Comparison of ENCODE assay signal across 25 mouse cellular contexts in the genomic region with DNA sequence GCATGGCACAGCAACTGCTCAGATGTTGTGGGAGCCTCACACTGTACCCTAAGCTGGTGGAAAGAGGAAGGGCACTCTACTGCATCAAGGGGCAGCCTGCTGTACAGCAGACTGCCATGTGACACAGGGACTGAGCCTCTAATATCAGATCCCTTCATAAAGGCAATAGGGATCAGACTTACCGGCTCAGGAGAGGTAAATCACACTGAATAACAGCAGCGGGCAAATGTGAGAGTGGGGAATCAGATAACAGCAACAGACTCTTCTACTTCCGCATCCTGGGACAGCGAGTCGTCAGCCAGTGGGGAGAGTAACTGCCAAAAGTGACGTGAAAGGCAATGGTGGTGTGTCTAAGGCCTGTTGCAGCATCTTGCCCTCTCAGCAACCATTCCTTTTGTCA.
DNase-seq lines count a peak whose midpoint lies in the region; ATAC-seq lines count a peak whose summit lies in the region.
"Had no signal": no experiment of that assay in that cellular context is flagged by ENCODE, and none has a peak within 500 bp of the region (broad histone marks: within the 10 kb centered on the region; RNA-seq: fewer than 3 reads in every experiment).

No protein-coding gene starts in this region.

- WGBS in midbrain, embryonic 11.5 days, result 88% methylated on average over 6 of the region's 6 CpGs
- 80% methylated on average over 6 of the region's 6 CpGs for WGBS in midbrain, embryonic 13.5 days
- WGBS in forebrain, embryonic 11.5 days, result 83% methylated on average over 6 of the region's 6 CpGs

- H3K27me3 ChIP-seq in midbrain, embryonic 11.5 days (ENCODE audit: control insufficient read depth, insufficient read depth, low read length), result no peaks in the 10 kb centered on the region
- H3K27me3 ChIP-seq in midbrain, embryonic 13.5 days, result no peaks in the 10 kb centered on the region
- H3K27me3 ChIP-seq in forebrain, embryonic 11.5 days (ENCODE audit: control insufficient read depth, insufficient read depth, low read length), result no peaks in the 10 kb centered on the region
- H3K27me3 ChIP-seq: embryonic facial prominence, embryonic 12.5 days; embryonic facial prominence, embryonic 15.5 days; forebrain, embryonic 12.5 days; forebrain, embryonic 15.5 days; heart, embryonic 13.5 days had no signal

- no peak overlapping the region for H3K9ac ChIP-seq in midbrain, embryonic 11.5 days (ENCODE audit: low read length)
- H3K9ac ChIP-seq in midbrain, embryonic 13.5 days (replicated peaks), result no peak overlapping the region
- H3K9ac ChIP-seq in forebrain, embryonic 11.5 days (ENCODE audit: low read length), result no peak overlapping the region
- H3K9ac ChIP-seq: embryonic facial prominence, embryonic 12.5 days; embryonic facial prominence, embryonic 15.5 days; forebrain, embryonic 12.5 days; forebrain, embryonic 15.5 days; heart, embryonic 13.5 days; hindbrain, embryonic 14.5 days had no signal

- no peak overlapping the region for H3K4me3 ChIP-seq in midbrain, embryonic 11.5 days (ENCODE audit: low read depth, low read length)
- H3K4me3 ChIP-seq in midbrain, embryonic 13.5 days (replicated peaks), result no peak overlapping the region
- no peak overlapping the region for H3K4me3 ChIP-seq in forebrain, embryonic 11.5 days (ENCODE audit: low read depth, low read length)
- H3K4me3 ChIP-seq: embryonic facial prominence, embryonic 12.5 days; embryonic facial prominence, embryonic 15.5 days; forebrain, embryonic 12.5 days; forebrain, embryonic 15.5 days; heart, adult 2 months; heart, embryonic 10.5 days; heart, embryonic 13.5 days had no signal

- no peaks in the 10 kb centered on the region for H3K9me3 ChIP-seq in midbrain, embryonic 11.5 days (ENCODE audit: control insufficient read depth, low read length)
- no peaks in the 10 kb centered on the region for H3K9me3 ChIP-seq in midbrain, embryonic 13.5 days
- H3K9me3 ChIP-seq in forebrain, embryonic 11.5 days (ENCODE audit: control insufficient read depth, low read length), result no peaks in the 10 kb centered on the region
- H3K9me3 ChIP-seq: embryonic facial prominence, embryonic 12.5 days; embryonic facial prominence, embryonic 15.5 days; forebrain, embryonic 12.5 days; forebrain, embryonic 15.5 days; heart, embryonic 10.5 days; heart, embryonic 13.5 days had no signal

- H3K4me2 ChIP-seq in midbrain, embryonic 11.5 days, result no peak overlapping the region
- no peak overlapping the region for H3K4me2 ChIP-seq in midbrain, embryonic 13.5 days (replicated peaks)
- no peak overlapping the region for H3K4me2 ChIP-seq in forebrain, embryonic 11.5 days (ENCODE audit: low read depth, low read length, severe bottlenecking)
- H3K4me2 ChIP-seq: embryonic facial prominence, embryonic 12.5 days; embryonic facial prominence, embryonic 15.5 days; forebrain, embryonic 12.5 days; forebrain, embryonic 15.5 days; heart, embryonic 13.5 days; hindbrain, embryonic 14.5 days had no signal

- ATAC-seq in midbrain, embryonic 11.5 days (ENCODE audit: low FRiP score), result no peak
- no peak for ATAC-seq in midbrain, embryonic 13.5 days
- peak; percentile 23 for ATAC-seq in megakaryocyte, adult 5-6 weeks (ENCODE audit: poor library complexity, severe bottlenecking)
- peak; percentile 70; the same call in 1 of the 2 replicates for ATAC-seq in megakaryocyte-erythroid progenitor cell, adult 5-6 weeks (replicated peaks; ENCODE audit: low FRiP score, low TSS enrichment, poor library complexity, severe bottlenecking)
- no peak for ATAC-seq in forebrain, embryonic 11.5 days (replicated peaks; ENCODE audit: low FRiP score)
- ATAC-seq: CD4-positive, CD25-positive, alpha-beta regulatory T cell, adult 4 months; forebrain, embryonic 15.5 days; hindbrain, postnatal 0 days; inflammation-experienced regulatory T-cells, adult 6 months had no signal

- peaks cover under 1% of the 10 kb centered on the region for H3K4me1 ChIP-seq in midbrain, embryonic 11.5 days (ENCODE audit: control insufficient read depth, insufficient read depth, low read length)
- peaks cover 12% of the 10 kb centered on the region for H3K4me1 ChIP-seq in midbrain, embryonic 13.5 days (replicated peaks)
- peaks cover under 1% of the 10 kb centered on the region; the same call in 1 of the 2 replicates for H3K4me1 ChIP-seq in forebrain, embryonic 11.5 days (replicated peaks; ENCODE audit: control insufficient read depth, insufficient read depth, low read length)
- H3K4me1 ChIP-seq: heart, embryonic 10.5 days; heart, embryonic 13.5 days had no signal

- DNase-seq in midbrain, embryonic 11.5 days (ENCODE audit: low spot score, missing footprints), result peak; percentile 54
- DNase-seq in NIH3T3 (ENCODE audit: low read depth), result peak; percentile 7
- no peak for DNase-seq in spleen, adult 18-20 months
- no peak for DNase-seq in spleen, postnatal 10 days (ENCODE audit: low spot score in 2 of 2)
- DNase-seq in forebrain, embryonic 11.5 days (ENCODE audit: low spot score), result no peak
- DNase-seq: adrenal gland, adult 2 months; adrenal gland, postnatal 14 days; cerebellum, adult 18-20 months; cerebellum, adult 9-10 months; cerebellum, postnatal 14 days; gastrocnemius, postnatal 25 days; heart, adult 2 months had no signal

- no peaks in the 10 kb centered on the region for H3K36me3 ChIP-seq in midbrain, embryonic 11.5 days (ENCODE audit: control insufficient read depth, insufficient read depth, low read length)
- no peaks in the 10 kb centered on the region for H3K36me3 ChIP-seq in midbrain, embryonic 13.5 days
- H3K36me3 ChIP-seq in forebrain, embryonic 11.5 days (ENCODE audit: control insufficient read depth, insufficient read depth, low read length), result no peaks in the 10 kb centered on the region
- H3K36me3 ChIP-seq: embryonic facial prominence, embryonic 12.5 days; embryonic facial prominence, embryonic 15.5 days; forebrain, embryonic 12.5 days; forebrain, embryonic 15.5 days; heart, embryonic 10.5 days; heart, embryonic 13.5 days had no signal

- H3K27ac ChIP-seq in midbrain, embryonic 11.5 days (ENCODE audit: low read depth, low read length), result no peak overlapping the region
- no peak overlapping the region for H3K27ac ChIP-seq in midbrain, embryonic 13.5 days
- no peak overlapping the region for H3K27ac ChIP-seq in forebrain, embryonic 11.5 days (ENCODE audit: low read depth, low read length)
- H3K27ac ChIP-seq: embryonic facial prominence, embryonic 12.5 days; embryonic facial prominence, embryonic 15.5 days; forebrain, embryonic 12.5 days; forebrain, embryonic 15.5 days; heart, adult 2 months; heart, embryonic 10.5 days; heart, embryonic 13.5 days; hindbrain, embryonic 14.5 days; hindbrain, postnatal 0 days had no signal

Comparison
In these comparisons a context has a peak if more than half of its experiments do, and no peak if none do; other contexts are left out.
1. ATAC-seq: peak in megakaryocyte, adult 5-6 weeks (single experiment) and megakaryocyte-erythroid progenitor cell, adult 5-6 weeks (single experiment); none in midbrain, embryonic 11.5 days (single experiment), midbrain, embryonic 13.5 days (single experiment) and forebrain, embryonic 11.5 days (single experiment).
2. DNase-seq: peak in midbrain, embryonic 11.5 days (single experiment) and NIH3T3 (single experiment); none in spleen, adult 18-20 months (0 of 2), spleen, postnatal 10 days (0 of 2) and forebrain, embryonic 11.5 days (single experiment).